Mouse (Mus musculus) thymus, adult 2 months (tissue): ENCODE measurements around the gene Mphosph9. TPM values are rescaled to one million over a fixed set of nuclear protein-coding genes. Genes with fewer than 3 reads are reported as not detected.
"Not testable (repeated sequence)": the region's sequence is repeated elsewhere in the genome, so short reads cannot be mapped to it uniquely, and the experiment has no call there.

Experiments
- DNase-seq: peaks from one replicate; pipeline ENCODE4 v3.0.0; 2021
- H3K27ac ChIP-seq: fragments of 200-500 bp; 2 replicates; pipeline ENCODE4 v1.5.1; 2012; ENCODE audit warnings: low read length, control low read depth; ENCODE audit not compliant: control insufficient read depth, insufficient read depth
- H3K27me3 ChIP-seq: fragments of 200-500 bp; 2 replicates; pipeline ENCODE4 v1.6.1; 2012; ENCODE audit warnings: mild to moderate bottlenecking, low read length, moderate library complexity, mixed read lengths; ENCODE audit not compliant: control insufficient read depth, insufficient read depth
- H3K36me3 ChIP-seq: fragments of 200-500 bp; 2 replicates; pipeline ENCODE4 v1.6.1; 2012; ENCODE audit warnings: mild to moderate bottlenecking, low read length, moderate library complexity; ENCODE audit not compliant: control insufficient read depth, insufficient read depth
- H3K4me1 ChIP-seq: fragments of 200-500 bp; replicated peaks from 2 replicates; pipeline ENCODE4 v1.6.1; 2012; ENCODE audit warnings: low read length; ENCODE audit not compliant: control insufficient read depth, insufficient read depth
- H3K4me3 ChIP-seq: fragments of 200-500 bp; 2 replicates; pipeline ENCODE4 v1.5.1; 2012; ENCODE audit warnings: mild to moderate bottlenecking, low read length, control low read depth, moderate library complexity; ENCODE audit not compliant: control insufficient read depth, insufficient read depth
- CTCF ChIP-seq: fragments of 200-500 bp; IDR thresholded peaks from 2 replicates; pipeline ENCODE4 v1.5.1; 2012; ENCODE audit warnings: mild to moderate bottlenecking, control low read depth, low read length, moderate library complexity, borderline replicate concordance; ENCODE audit not compliant: control insufficient read depth, poor library complexity, insufficient read depth; ENCODE audit errors: extremely low read depth
- POLR2A ChIP-seq: fragments of 200-500 bp; IDR thresholded peaks from 2 replicates; pipeline ENCODE4 v1.6.1; 2012; ENCODE audit warnings: mild to moderate bottlenecking, low read length, control low read depth, moderate library complexity; ENCODE audit not compliant: control insufficient read depth, poor library complexity, insufficient read depth; ENCODE audit errors: extremely low read depth
- WGBS: fragments of 180-500 bp; shearing (Covaris S2); methylation state at CpG from one replicate; pipeline ENCODE4 v1.1.7; 2018; 5-methylcytosine and 5-hydroxymethylcytosine counted together
- polyA plus RNA-seq: library from polyadenylated mRNA; depleted of rRNA; stranded (reverse); fragments of >200 nt; gene quantifications from 2 replicates; pipeline ENCODE4 v1.2.3, GENCODE M21; 2012

Mphosph9 gene
- polyA plus RNA-seq, 1 experiment: 16.2 TPM

GRCm38 (mm10) chr5:124217566-124218249 is 110.1 kb downstream of the Mphosph9 start:
- no peak for TF ChIP-seq POLR2A
- no peak for TF ChIP-seq CTCF
- WGBS: 69% methylated on average over 8 of the region's 8 CpGs
- Histone ChIP-seq H3K27me3 (no peaks in the 10 kb centered on the region), H3K4me3 (no peak overlapping the region), H3K27ac (no peak overlapping the region), H3K36me3 (no peaks in the 10 kb centered on the region), H3K4me1 (peaks cover 84% of the 10 kb centered on the region)
- DNase-seq: no peak

GRCm38 (mm10) chr5:124217092-124217491 is 110.7 kb downstream of the Mphosph9 start:
- not testable (repeated sequence) for H3K4me3 ChIP-seq, H3K27me3 ChIP-seq, DNase-seq, H3K27ac ChIP-seq, H3K36me3 ChIP-seq
- WGBS: 92% methylated on average over 5 of the region's 5 CpGs
- peaks cover 81% of the 10 kb centered on the region for H3K4me1 ChIP-seq

GRCm38 (mm10) chr5:124216403-124216802 is 111.4 kb downstream of the Mphosph9 start:
- Histone ChIP-seq H3K4me3 (no peak overlapping the region), H3K4me1 (peaks cover 80% of the 10 kb centered on the region), H3K36me3 (no peaks in the 10 kb centered on the region), H3K27me3 (no peaks in the 10 kb centered on the region), H3K27ac (peak overlapping the region; percentile 99)
- no peak for DNase-seq
- WGBS: 97% methylated on average over 6 of the region's 6 CpGs
- no peak for TF ChIP-seq CTCF
- no peak for TF ChIP-seq POLR2A

- peak; percentile 33 for DNase-seq
- Histone ChIP-seq H3K4me1 (peaks cover 80% of the 10 kb centered on the region), H3K27ac (peak overlapping the region; percentile 99), H3K27me3 (no peaks in the 10 kb centered on the region), H3K4me3 (no peak overlapping the region), H3K36me3 (no peaks in the 10 kb centered on the region)
- WGBS: 79% methylated on average over 10 of the region's 10 CpGs
- TF ChIP-seq CTCF: no peak
- TF ChIP-seq POLR2A: no peak
These were observed 112.1 kb downstream of the Mphosph9 start for GRCm38 (mm10) chr5:124215647-124216046.

GRCm38 (mm10) chr5:124214516-124215145 is 113.1 kb downstream of the Mphosph9 start:
- 3% methylated on average over 14 of the region's 14 CpGs for WGBS
- peak overlapping the region; percentile 21 for H3K4me3 ChIP-seq
- peak; percentile 81 for DNase-seq
- no peaks in the 10 kb centered on the region for H3K27me3 ChIP-seq
- no peaks in the 10 kb centered on the region for H3K36me3 ChIP-seq
- H3K4me1 ChIP-seq: peaks cover 82% of the 10 kb centered on the region
- TF ChIP-seq POLR2A (peak; percentile 74), CTCF (no peak)
- peak overlapping the region; percentile 99 for H3K27ac ChIP-seq

GRCm38 (mm10) chr5:124213588-124214469 is 113.9 kb downstream of the Mphosph9 start:
- TF ChIP-seq CTCF: no peak
- peak; percentile 25; the same call in 1 of the 2 replicates for TF ChIP-seq POLR2A
- no peaks in the 10 kb centered on the region for H3K27me3 ChIP-seq
- no peak overlapping the region for H3K4me3 ChIP-seq
- H3K36me3 ChIP-seq: no peaks in the 10 kb centered on the region
- peaks cover 74% of the 10 kb centered on the region for H3K4me1 ChIP-seq
- WGBS: 61% methylated on average over 13 of the region's 13 CpGs
- DNase-seq: peak; percentile 75
- H3K27ac ChIP-seq: peak overlapping the region; percentile 99
